Mouse (Mus musculus): ENCODE results near the gene Gm10665.
"Not testable (repeated sequence)": the region's sequence is repeated elsewhere in the genome, so short reads cannot be mapped to it uniquely, and the experiment has no call there.

The Gm10665 gene

DNA sequence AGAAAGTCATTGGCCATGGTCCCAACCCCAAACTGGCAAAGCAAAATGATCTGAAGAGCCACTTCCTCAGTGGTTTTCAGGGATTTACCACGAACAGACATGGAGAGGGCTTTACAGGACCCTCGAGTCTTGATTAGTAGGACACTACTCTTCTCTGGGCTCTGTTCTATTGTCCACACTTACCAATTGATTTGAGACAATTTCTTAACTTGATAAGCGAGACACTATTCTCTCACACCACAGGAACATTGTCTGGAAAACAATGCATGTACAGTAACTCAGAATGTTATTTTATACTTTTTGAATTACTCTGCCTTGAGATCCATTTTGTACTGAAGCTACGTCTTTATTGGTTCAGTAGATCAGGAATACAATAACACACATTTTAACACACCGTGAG is at the start of gene Gm10665:
Gene Gm10665, minus strand, starts transcription at position 101 of the 400 bp plus-strand sequence.
- not testable (repeated sequence) for DNase-seq (ENCODE audit: low spot score)

- not testable (repeated sequence) for DNase-seq (ENCODE audit: low spot score)
Measured at GRCm38 (mm10) chr7:22499578-22499977, 35.7 kb upstream of the Gm10665 start, which contains the start of gene Vmn1r151. Vmn1r151 (minus strand) TSS chr7:22499678.

DNA sequence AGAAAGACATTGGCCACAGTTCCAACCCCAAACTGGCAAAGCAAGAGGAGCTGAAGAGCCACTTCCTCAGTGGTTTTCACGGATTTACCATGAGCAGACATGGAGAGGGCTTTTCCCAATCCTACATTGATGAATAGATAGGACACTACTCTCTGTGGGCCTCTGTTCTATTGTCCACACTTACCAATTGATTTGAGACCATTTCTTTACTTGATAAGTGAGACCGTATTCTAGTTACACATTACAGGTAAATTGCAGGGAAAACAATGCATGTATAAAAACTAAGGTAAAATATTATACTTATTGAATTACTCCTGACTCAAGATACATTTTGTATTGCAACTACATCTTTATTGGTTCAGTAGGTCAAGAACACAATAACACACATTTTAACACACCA is 25.7 kb downstream of the Gm10665 start, which contains the start of gene Vmn1r149:
Gene Vmn1r149, minus strand, starts transcription at position 101 of the 400 bp plus-strand sequence.
- DNase-seq (ENCODE audit: low spot score): not testable (repeated sequence)

DNA sequence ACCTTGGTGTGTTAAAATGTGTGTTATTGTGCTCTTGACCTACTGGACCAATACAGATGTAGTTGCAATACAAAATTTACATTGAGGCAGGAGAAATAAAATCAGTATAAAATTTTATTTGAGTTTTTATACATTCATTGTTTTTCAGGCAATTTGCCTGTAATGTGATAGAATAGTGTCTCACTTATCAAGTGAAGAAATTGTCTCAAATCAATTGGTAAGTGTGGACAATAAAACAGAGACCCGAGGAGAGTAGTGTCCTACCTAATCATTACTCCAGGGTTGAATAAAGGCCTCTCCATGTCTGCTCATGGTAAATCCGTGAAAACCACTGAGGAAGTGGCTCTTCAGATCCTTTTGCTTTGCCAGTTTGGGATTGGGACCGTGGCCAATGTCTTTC is 50.6 kb downstream of the Gm10665 start, which contains the start of gene Vmn1r148:
Gene Vmn1r148, plus strand, starts transcription at position 301 of the 400 bp plus-strand sequence.
- DNase-seq (ENCODE audit: low spot score): not testable (repeated sequence)
